Mouse (Mus musculus) left cerebral cortex, adult 2 months (tissue): ENCODE data around the gene Spout1. TPM values are rescaled to one million over a fixed set of nuclear protein-coding genes. Genes with fewer than 3 reads are reported as not detected.
A peak's percentile ranks its signal among the peaks of the same experiment; 100 is the strongest.
"Not testable (repeated sequence)": the region's sequence is repeated elsewhere in the genome, so short reads cannot be mapped to it uniquely, and the experiment has no call there.

Experiments used
- DNase-seq, 2 experiments: peaks; one replicate each; pipeline ENCODE4 v3.0.0; 2021 to 2022; ENCODE audit warnings: low spot score in 2 of 2, mixed read lengths in 1 of 2; ENCODE audit errors: extremely low spot score in 1 of 2
- H3K27ac ChIP-seq: fragments of 200-600 bp; 2 replicates; pipeline ENCODE4 v1.8.1; 2022
- H3K4me3 ChIP-seq: fragments of 200-600 bp; 2 replicates; pipeline ENCODE4 v1.8.1; 2022
- CTCF ChIP-seq: fragments of 200-600 bp; IDR thresholded peaks from 2 replicates; pipeline ENCODE4 v1.8.1; 2022; ENCODE audit warnings: antibody characterized with exemption, mild to moderate bottlenecking, moderate library complexity
- intact Hi-C: fragments of 180-260 bp; cut with DNase I; formaldehyde crosslinking; loops from one replicate; pipeline ENCODE4 v1.15.1; 2025
- total RNA-seq, 2 experiments: library from RNA; stranded (reverse); gene quantifications; 2 replicates each; pipeline ENCODE4 v1.2.3; 2021

Spout1 gene
- total RNA-seq, 2 experiments from 2014 or later = 36.6 to 38.4 TPM

DNA sequence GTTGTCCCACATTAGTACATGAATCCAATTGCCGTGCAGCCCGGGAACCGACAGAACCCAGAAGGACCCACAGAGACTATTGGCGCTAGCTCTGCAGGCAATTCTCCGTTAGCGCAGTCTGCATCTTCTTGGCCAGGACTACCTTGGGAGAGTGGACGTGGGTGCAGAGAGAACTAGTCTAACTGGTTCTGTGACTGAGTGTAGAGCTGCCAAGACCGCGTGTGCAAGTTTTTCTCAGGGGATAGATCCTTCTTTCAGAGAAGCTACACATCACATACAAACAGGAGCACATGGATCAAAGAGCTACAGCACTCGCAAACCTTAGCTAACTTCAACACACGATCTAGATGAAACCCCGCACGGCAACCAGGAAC lies 27.0 kb upstream of the Spout1 start:
- DNase-seq = peak; percentile 18 to 31
- intact Hi-C loops = loop anchor here (1.0 to 2.0 kb wide), 3 partner anchors 26 to 65 kb away; partner anchors contain the start of genes Lrrc8a and Spout1
- H3K4me3 ChIP-seq = peak overlapping the region; percentile 78
- peak overlapping the region; percentile 55 for H3K27ac ChIP-seq
- TF ChIP-seq CTCF = no peak

DNA sequence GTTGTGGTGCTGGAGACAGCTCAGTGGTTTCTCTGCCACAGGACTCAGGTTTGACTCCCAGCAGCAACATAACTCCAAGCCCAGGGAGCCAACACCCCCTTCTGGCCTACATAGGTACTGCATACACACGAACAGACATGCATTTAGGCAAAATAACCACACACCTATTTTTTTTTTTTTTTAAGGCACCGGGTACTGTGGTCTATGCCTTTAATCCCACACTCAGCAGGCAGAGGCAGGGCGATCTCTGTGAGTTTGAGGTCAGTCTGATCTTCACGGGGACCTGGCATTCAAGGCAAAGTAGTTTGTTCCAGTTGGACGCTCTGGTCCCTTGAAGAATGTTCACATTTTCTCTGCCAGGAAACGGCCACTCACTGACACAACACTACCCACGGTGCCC lies 25.2 kb upstream of the Spout1 start:
- TF ChIP-seq CTCF = peak; percentile 40
- Histone ChIP-seq H3K4me3 (no peak overlapping the region), H3K27ac (no peak overlapping the region)
- DNase-seq = no peak
- intact Hi-C loops = no loop called here

GRCm38 (mm10) chr2:30200388-30200925 lies 22.2 kb upstream of the Spout1 start:
- Histone ChIP-seq H3K27ac (no peak overlapping the region), H3K4me3 (no peak overlapping the region)
- DNase-seq = no peak
- TF ChIP-seq CTCF = no peak
- intact Hi-C loops = no loop called here

DNA sequence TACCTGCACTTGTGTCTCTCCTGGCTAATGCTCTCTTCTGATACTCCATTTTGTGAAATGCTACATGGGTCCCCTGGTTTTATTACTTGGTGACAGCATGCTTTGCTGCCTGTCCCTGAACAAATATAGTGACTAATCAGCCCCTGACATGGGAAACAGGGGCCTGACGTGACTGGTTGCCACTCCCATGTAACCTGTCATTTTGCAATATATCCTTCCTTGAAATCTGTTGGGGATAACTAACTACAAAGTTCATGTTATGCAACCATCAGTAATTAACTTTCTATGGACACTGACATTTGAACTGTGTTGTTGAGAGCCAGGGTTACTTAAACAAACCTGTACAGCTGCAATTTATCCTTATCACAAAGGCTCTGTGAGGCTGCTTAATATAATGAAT lies 21.7 kb upstream of the Spout1 start:
- Histone ChIP-seq H3K4me3 (no peak overlapping the region), H3K27ac (no peak overlapping the region)
- TF ChIP-seq CTCF = no peak
- no peak for DNase-seq
- intact Hi-C loops = no loop called here

- intact Hi-C loops = no loop called here
- DNase-seq = no peak
- no peak overlapping the region for H3K27ac ChIP-seq
- no peak for TF ChIP-seq CTCF
- H3K4me3 ChIP-seq = no peak overlapping the region
These were observed 19.8 kb upstream of the Spout1 start for GRCm38 (mm10) chr2:30198021-30198420.

DNA sequence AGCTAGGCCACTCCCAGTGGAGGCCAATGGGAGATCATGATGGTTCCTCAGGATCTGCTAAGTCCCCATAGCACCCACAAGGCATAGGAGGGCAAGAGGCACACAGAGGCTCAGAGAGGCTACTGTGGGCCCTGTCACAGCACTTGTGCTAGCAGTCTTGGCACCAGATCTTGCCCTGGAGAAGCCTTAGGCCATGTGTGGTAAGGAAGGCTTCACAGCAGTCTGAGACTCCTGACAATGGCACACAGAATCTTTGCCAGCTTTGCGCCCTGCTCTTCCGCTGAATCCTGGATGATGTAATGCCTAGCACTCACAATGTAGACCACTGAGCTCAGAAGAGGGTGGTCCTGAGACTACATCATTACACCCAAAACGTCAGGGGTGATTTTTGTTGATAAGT lies 16.4 kb upstream of the Spout1 start:
- no peak for DNase-seq
- TF ChIP-seq CTCF = no peak
- Histone ChIP-seq H3K27ac (no peak overlapping the region), H3K4me3 (no peak overlapping the region)
- intact Hi-C loops = no loop called here

DNA sequence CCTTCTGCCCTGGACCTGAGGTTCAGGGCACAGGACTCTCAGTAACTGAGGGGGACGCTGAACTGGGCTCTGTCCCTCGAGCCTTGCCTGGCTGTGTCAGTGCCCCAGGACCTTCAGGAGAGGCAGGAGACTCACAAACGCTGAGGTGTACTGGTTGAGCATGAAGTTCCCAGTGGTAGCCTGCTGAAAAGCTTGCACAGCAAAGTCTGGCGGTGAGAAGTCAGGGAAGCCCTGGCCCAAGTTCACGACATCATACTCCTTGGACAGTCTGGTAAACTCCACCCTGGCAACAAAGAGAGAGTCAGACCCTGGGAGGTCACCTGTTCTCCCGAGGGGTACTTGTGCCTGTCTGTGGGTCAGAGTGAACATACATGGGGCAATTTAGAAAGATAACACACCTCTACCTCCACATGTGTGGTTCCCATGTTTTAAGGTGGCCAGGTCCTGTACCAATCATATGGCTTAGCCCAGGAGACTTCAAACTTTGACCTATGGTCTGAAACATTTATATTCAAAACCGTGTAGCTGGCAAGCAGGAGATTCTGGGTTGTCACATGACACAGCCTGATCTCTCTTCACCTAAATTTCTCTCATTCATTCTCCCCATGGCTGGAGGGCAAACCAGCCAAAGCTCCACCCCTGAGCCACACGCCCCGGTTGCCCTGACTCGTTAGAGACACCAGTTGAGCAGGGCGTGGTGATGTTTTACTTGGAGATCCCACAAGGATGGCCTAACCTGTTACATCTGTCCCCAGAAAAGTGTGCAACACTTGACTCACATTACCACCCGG lies 13.7 kb upstream of the Spout1 start:
- H3K27ac ChIP-seq = no peak overlapping the region
- no peak for DNase-seq
- H3K4me3 ChIP-seq = no peak overlapping the region
- intact Hi-C loops = no loop called here
- TF ChIP-seq CTCF = no peak

DNA sequence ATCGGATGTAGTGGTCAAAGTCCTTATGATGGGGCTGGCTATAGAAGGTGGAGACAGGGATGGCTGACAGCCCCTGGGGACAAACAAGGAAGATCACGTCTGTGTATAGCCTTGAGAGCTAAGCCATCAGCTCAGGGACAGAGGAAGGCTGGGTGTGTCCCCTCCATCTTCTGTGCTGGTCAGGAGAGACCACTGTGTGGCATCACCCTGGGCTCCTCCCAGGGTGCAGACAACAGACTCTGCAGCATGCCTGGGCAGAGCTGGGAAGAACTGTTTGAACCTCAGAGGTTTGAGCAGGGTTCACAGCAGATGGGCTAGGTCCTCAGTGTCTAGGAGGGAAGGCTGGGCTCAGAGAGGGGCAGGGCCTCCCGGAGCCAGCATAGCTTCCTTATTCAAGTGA lies 7.4 kb upstream of the Spout1 start:
- no peak for TF ChIP-seq CTCF
- Histone ChIP-seq H3K4me3 (no peak overlapping the region), H3K27ac (no peak overlapping the region)
- DNase-seq = no peak
- intact Hi-C loops = no loop called here

GRCm38 (mm10) chr2:30185276-30185675 lies 7.0 kb upstream of the Spout1 start:
- Histone ChIP-seq H3K27ac (no peak overlapping the region), H3K4me3 (no peak overlapping the region)
- intact Hi-C loops = no loop called here
- DNase-seq = no peak
- TF ChIP-seq CTCF = no peak

GRCm38 (mm10) chr2:30183721-30184120 lies 5.5 kb upstream of the Spout1 start:
- H3K4me3 ChIP-seq = no peak overlapping the region
- intact Hi-C loops = no loop called here
- TF ChIP-seq CTCF = no peak
- no peak overlapping the region for H3K27ac ChIP-seq
- DNase-seq = no peak

DNA sequence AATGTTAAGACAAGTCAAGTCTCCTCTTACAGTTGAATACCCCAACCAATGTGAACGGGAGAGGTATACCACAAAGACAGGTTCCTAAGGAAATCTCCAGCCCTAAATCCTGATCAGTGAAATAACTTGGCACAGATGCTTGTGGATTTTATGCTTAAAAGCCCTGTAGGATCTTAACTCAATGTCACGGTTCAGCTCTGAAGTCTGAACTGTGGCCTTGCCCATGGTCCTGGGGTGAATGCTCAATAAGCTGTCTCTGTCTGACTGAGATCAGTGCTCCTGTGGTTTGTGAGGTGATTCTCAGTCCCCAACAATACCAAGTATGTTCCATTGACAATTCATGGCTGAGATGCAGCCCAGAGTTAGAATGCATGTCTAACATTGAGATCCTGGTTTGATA lies 4.2 kb upstream of the Spout1 start:
- intact Hi-C loops = no loop called here
- H3K27ac ChIP-seq = no peak overlapping the region
- no peak for DNase-seq
- no peak overlapping the region for H3K4me3 ChIP-seq
- TF ChIP-seq CTCF = no peak

DNA sequence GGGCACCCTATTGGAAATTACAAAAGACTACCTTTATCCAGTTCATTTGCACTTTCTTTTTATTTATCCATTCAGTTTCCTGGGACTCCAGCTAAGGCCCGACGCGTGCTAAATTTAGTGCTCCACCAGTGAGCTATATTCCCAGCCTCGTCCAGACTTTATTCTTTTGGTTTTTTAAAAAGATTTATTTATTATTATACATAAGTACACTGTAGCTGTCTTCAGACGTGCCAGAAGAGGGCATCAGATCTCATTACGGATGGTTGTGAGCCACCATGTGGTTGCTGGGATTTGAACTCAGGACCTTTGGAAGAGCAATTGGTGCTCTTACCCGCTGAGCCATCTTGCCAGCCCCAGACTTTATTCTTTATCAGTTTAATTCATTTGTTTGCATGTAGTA lies 452 bp upstream of the Spout1 start:
- intact Hi-C loops = loop anchor here (1.0 to 2.0 kb wide), 2 partner anchors 26 to 59 kb away; partner anchors contain the start of genes Kyat1 and Lrrc8a
- H3K27ac ChIP-seq = peak overlapping the region; percentile 13; the same call in 1 of the 2 replicates
- H3K4me3 ChIP-seq = peak overlapping the region; percentile 59
- TF ChIP-seq CTCF = peak; percentile 34
- DNase-seq = not testable (repeated sequence)

DNA sequence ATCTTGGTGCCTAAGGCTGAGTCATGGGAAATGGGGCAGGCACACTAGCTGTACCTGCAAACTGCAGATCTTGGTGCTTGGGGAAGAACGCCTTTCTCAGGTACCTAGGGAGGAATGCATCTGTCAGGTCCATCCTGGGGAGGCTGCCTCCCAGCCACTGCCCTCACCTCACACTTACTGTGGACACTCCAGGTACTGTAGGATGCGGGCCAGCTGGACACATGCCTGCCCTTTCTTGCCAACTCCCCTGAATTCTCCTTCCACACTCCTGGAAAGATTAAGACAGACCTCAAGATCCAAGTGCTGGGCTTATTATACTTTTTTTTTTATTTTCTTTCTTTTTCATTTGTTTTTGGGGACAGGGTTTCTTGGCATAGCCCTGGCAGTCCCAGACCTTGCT lies 1.7 kb downstream of the Spout1 start:
- no peak overlapping the region for H3K4me3 ChIP-seq
- intact Hi-C loops = loop anchor here (2.0 kb wide), 1 partner anchor 94 kb away; no protein-coding TSS in a partner anchor
- no peak for DNase-seq
- no peak overlapping the region for H3K27ac ChIP-seq
- TF ChIP-seq CTCF = no peak; the same call in none of the 2 replicates
